Mouse (Mus musculus): ENCODE measurements around the gene Zdhhc14.

Gene Zdhhc14

DNA sequence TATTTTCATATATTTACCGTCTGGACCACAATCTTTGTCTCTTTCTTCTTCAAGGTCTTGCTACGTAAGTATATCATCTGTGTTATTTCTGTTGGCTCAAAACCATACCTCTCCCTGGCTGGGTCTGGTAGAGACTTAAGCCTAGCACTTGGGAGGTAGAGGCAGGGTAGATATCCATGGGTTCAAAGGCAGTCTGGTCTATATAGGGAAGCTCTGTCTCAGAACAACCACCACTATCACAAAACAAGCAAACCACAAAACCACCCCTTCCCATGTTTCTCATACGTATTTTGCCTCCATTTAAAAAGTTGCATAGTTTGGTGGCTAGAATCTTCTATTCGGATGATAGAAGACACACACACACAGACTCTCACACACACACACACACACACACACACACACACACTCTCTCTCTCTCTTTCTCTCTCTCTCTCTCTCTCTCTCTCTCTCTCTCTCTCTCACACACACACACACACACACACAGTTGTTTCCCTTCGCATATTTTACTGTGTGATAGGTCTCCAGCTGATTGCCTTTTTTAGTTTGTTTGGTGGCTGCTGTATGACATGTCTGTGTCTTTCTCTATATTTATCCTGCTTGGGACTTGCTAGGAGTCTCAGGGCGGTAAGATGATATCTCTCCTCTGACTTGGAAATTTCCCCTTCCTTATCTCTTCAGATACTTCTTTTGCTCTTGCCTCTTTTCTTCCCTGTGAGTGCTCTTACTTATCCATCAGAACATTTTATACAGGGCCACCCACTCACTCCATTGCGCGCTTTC, 11.8 kb downstream of the Zdhhc14 start:
- no peak for DNase-seq (ENCODE audit: extremely low read depth, insufficient read length, low spot score)

- DNase-seq (ENCODE audit: extremely low read depth, insufficient read length, low spot score), result no peak
Measured at GRCm38 (mm10) chr17:5504969-5505368, 12.6 kb downstream of the Zdhhc14 start.

DNA sequence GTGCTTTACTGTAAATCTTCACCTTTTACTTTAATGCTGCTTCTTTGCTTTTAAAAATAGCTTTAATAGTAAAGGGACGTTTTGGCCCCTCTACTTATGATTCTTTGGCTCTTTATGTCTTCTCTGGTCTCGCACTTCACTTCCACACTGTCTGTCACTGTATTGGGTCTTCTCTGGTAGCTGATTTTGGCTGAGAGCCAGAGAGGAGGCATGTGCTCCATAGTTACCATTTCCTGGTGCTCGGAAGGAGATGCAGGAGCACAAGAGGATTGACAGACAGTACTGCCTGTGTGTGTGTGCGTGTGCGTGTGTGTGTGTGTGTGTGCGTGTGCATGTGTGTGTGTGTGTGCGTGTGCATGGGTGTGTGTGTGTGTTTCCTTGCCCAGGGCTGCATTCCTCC, 14.2 kb downstream of the Zdhhc14 start:
- no peak for DNase-seq (ENCODE audit: extremely low read depth, insufficient read length, low spot score)

DNA sequence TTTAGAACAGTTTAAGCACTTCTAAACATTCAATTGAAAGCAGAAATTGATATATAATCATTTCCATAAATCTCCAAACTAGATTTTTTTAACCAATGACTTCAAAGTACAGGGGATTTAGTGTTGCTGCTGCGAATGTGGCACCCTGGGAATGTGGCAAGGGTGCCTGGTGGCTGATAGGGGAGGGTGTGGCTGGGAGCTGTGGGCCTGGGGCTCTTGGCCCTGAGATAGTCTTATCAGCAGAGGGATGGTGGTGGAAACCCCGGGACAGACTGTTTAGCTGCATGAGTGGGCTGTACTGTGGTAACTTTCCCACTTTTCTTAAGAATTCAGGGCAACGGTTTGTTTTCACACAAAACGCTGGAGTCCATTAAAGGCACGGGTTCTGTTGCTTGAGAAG, 14.6 kb downstream of the Zdhhc14 start:
- DNase-seq (ENCODE audit: extremely low read depth, insufficient read length, low spot score), result no peak

- DNase-seq (ENCODE audit: extremely low read depth, insufficient read length, low spot score), result no peak
Measured at GRCm38 (mm10) chr17:5508030-5508429, 15.7 kb downstream of the Zdhhc14 start.

GRCm38 (mm10) chr17:5510564-5510963, 18.2 kb downstream of the Zdhhc14 start:
- no peak for DNase-seq (ENCODE audit: extremely low read depth, insufficient read length, low spot score)

DNA sequence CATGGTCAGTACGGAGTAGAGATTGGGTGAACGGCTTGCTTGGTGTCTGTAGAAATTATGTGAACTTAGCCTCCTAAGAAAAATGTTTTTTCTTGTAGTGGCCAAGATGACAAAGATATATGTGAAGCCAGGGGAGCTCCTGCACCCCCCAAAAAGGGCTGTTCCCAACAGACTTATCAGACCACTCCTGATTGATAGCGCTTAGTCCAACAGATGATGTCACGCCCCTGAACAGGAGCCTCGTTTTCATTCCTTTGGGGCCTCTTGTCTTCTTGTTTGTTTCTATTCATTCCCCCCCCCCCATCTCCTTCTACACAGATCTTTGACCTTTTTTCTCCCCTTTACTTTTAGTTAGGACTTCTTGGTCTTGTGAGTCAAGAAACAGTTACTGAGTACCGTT, 19.4 kb downstream of the Zdhhc14 start:
- DNase-seq (ENCODE audit: extremely low read depth, insufficient read length, low spot score), result no peak

DNA sequence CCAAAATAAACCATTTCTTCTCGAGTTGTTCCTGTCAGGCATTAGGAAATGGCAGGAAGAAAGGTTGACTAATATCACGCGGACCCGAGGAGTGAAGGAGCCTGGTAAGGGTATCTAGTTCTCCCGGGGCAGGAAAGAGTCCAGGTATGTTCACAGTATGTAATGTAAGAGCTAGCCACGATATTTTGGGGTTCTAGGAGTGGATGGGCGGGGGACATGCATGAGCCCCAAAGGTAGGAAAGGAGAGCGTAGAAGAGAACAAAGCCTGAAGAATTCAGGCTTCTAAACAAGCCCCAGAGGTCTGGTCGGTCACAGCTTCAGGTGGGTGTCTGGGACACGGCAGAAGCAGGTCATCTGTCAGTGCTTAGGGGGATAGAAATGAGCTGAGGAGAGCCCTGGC, 27.1 kb downstream of the Zdhhc14 start:
- no peak for DNase-seq (ENCODE audit: extremely low read depth, insufficient read length, low spot score)

DNA sequence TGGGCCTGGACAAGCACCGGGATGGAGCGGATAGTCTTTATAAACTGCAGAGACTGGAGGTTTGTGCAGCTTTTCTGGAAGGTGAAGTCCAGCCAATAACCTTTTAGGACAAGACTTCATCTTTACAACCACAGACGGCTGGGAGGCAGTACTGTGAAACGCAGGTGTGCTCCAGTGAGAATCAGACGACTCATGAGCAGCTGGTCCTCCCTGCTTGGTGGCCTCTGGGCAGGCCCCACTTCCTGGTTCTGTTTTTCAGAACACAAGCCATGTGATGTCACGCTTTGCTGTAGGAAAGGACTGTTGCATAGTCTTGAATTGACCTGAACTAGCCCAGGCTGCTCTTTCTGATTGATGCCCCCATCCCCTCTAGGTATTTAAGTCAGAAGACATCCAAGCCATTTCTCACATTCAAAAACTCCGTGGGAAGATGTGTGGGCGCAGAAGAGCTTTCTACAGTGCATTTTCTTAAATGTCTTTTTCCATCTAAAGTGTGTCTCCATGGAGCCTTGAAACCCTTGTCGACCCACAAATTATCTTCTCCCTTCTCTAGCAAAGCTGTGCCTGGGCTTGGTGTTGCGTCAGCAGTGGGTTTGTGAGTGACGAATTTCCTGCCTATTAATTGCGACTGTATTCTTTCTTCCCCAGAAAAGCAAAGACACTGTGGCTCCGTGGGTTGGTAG, 27.7 kb downstream of the Zdhhc14 start:
- no peak for DNase-seq (ENCODE audit: extremely low read depth, insufficient read length, low spot score)

DNA sequence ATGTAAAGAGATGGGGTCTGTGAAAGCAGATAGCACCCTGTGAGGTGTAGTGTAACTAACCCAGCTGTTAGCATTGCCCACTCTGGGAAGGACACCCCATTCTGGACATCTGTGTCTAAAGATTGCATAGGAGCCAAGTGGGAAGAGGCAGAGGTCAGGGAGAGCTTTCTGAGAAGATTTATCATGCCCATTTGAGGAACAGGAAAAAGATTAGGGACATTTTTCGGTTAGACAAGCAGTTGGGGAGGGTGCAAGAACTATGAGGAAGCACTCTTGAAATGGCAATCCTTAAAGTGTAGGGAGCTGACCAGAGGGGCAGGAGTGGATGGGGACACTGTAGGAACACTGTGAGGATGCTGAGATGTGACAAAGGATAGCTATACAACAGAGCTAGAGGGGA, 29.2 kb downstream of the Zdhhc14 start:
- no peak for DNase-seq (ENCODE audit: extremely low read depth, insufficient read length, low spot score)

DNA sequence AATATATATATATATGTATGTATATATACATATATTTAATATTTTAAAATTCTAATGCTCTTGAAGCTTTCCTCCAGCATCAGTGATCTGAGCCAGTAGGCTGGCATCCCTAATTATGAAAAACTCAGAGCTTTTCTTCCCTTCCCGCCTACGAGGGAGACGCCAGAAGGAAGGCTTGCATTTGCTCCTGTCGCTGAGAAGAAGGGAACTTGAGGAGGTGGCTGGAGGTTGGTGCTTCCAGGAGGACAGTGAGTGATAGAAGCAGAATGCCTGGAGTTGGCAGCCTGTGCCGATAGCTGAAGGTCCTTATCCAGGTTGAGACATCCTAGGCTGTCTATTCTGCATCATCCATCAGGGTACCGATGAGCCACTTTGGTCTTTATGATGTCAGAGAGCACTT, 37.2 kb downstream of the Zdhhc14 start:
- no peak for DNase-seq (ENCODE audit: extremely low read depth, insufficient read length, low spot score)

GRCm38 (mm10) chr17:5532816-5533215, 40.5 kb downstream of the Zdhhc14 start:
- DNase-seq (ENCODE audit: extremely low read depth, insufficient read length, low spot score), result no peak

DNA sequence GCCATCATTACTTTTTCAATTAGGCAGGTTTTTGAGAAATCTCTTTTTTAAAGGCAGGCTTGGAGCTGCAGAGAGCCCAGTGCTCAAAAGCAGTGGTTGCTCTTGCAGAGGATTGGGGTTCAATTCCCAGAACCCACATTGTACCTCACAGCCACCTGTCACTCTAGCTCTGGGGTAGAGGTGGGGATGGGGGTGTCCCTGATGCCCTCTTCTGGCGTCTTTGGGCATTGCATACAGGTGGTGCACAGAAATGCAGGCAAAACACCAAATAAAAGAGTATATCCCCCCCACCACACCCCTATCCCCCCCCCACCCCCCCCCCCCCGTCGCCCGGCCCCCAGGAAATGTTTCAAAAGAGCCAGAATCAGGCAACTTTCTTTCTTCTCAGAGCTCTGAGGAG, 43.0 kb downstream of the Zdhhc14 start:
- DNase-seq (ENCODE audit: extremely low read depth, insufficient read length, low spot score), result no peak

DNA sequence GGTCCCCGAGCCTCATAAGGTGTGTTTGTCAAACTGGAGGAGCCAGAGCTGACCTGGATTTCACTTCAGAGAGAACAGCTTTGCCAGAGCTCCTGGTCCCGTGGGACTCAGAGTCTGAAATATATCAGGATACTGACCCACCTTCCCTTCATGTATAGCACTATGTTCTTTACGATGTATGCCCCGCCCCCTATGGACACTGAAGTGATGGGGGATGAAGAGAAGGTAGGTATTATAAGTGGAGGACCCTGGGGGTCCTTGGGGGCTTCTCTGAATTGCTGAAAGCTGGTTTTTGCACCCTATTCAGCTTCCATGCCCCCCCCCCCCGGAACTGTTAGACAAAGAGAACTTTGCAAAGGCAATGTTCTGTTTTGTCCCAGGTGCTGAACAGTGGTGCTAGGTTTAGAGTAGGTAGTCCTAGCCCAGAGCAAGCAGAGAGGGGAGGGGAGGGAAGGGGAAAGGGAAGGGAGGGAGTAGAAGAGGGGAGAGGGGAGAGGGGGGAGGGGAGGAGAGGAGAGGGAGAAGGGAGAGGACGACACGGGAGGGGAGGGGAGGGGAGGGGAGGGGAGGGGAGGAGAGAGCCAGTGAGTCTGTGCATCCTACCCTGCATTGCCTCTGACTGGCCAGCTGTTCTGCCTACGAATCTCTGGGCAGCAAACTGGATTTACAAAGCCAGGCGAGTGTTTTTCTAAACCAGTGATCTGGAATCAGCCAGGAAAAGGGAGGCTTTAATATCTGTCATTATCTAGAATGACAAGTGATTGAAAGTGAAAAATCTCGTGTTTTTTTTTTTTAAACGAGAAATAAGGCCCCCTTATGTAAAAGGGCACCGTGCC, 44.1 kb downstream of the Zdhhc14 start:
- no peak for DNase-seq (ENCODE audit: extremely low read depth, insufficient read length, low spot score)

GRCm38 (mm10) chr17:5537095-5537575, 44.8 kb downstream of the Zdhhc14 start:
- DNase-seq (ENCODE audit: extremely low read depth, insufficient read length, low spot score), result no peak

DNA sequence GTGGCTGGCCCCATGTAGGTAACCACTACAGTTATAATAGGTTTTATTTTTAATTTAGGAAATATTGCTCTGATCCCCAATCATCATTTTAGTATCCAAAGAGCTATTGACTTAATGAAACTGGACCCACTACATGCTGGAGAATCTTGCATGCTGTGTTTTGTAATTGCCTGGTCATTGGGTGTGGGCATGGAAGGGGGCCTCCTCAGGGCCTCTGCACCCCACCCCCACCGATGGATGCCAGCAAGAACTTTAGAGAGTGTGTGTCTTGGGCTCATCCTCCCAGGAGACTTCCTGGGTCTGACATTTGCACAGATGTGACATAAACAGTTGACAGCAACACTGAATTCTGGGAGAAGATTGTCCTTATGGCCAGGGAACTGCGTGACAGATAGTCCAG, 49.8 kb downstream of the Zdhhc14 start:
- DNase-seq (ENCODE audit: extremely low read depth, insufficient read length, low spot score), result no peak

DNA sequence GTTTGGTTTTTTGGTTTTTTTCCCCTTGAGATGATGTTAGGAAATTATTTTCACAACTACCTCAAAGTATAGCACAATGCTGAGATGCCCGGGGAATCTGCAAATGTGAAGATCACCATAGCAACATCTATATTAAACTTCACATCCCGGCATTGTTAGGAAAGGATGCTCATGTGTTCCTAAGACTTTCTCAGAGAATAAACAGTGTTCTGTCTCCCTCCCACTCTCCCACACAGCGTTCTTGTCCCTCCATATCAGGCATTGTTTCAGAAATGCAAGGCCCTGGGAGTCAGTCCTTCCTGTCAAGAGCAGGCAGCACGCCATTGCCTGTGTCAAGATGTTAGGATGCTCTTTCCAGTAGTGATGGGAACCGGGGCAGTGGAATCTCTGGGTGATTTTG, 51.7 kb downstream of the Zdhhc14 start:
- DNase-seq (ENCODE audit: extremely low read depth, insufficient read length, low spot score), result no peak

- DNase-seq (ENCODE audit: extremely low read depth, insufficient read length, low spot score), result no peak
Measured at GRCm38 (mm10) chr17:5545065-5545464, 52.7 kb downstream of the Zdhhc14 start.

DNA sequence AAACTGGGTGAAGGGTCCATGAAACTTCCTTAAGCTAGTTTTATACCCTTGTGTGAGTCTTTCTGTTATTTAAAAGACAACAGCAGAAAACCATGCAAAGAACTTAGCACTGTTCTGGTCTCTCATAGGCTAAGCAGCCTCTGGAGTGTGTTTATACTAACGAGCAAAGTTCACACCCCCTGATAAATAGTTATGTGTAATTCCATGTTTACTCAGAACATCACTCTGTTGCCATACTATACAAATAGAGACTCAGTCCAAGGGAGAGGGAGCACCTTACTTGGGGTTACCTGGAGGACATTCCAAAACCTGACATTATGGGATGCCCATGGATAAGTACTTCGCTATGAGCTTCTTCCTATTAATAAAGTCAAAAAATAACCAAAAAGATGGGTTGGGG, 56.2 kb downstream of the Zdhhc14 start:
- no peak for DNase-seq (ENCODE audit: extremely low read depth, insufficient read length, low spot score)

GRCm38 (mm10) chr17:5549460-5549859, 57.1 kb downstream of the Zdhhc14 start:
- no peak for DNase-seq (ENCODE audit: extremely low read depth, insufficient read length, low spot score)

- no peak for DNase-seq (ENCODE audit: extremely low read depth, insufficient read length, low spot score)
Measured at GRCm38 (mm10) chr17:5550444-5550843, 58.1 kb downstream of the Zdhhc14 start.

Data from 3134 (cell line).